In the genomic region with DNA sequence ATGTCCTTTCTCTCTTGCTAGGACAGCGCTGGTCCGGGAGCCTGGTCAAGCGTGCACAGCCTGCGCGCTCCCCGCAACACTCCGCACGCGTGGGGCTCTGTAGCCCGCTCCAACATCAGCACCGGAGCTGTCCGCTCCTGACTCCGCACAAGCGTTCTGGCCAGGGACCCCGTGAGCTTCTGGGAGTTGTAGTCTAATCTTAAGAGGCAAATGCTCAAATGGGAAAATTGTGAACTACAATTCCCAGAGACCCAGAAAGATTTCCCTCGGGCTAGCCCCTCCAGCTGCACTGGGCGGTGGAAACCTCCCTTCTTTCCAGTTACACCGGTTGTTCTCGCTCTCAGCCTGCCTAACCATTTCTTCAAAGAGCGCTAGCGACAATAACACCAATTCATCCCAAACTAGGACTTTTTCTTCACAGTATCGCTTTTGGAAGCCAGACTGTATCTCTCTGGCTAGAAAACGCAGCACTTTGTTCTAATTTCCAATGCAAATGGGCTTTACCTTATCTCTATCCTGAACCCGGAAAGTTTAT, we compare ENCODE assay signal across 8 mouse cellular contexts. TPM values are rescaled to one million over a fixed set of nuclear protein-coding genes. Genes with fewer than 3 reads are reported as not detected.
DNase-seq lines count a peak whose midpoint lies in the region; ATAC-seq and TF ChIP-seq lines count a peak whose summit lies in the region.

No protein-coding gene starts in this region.

- under 1% methylated on average over 23 of the region's 24 CpGs for WGBS in hindbrain, embryonic 11.5 days
- WGBS in lung, embryonic 14.5 days, result under 1% methylated on average over 24 of the region's 24 CpGs

- ATAC-seq in hindbrain, embryonic 11.5 days (ENCODE audit: low FRiP score), result peak; percentile 98
- peak; percentile 97 for ATAC-seq in lung, embryonic 14.5 days (ENCODE audit: insufficient read depth)

- DNase-seq in Muller cell, postnatal 12 days (ENCODE audit: inconsistent ontology term), result peak; percentile 89
- DNase-seq in cerebellum, adult 8-10 months, result peak; percentile 84
- DNase-seq in forelimb bud, embryonic 11.5 days (ENCODE audit: low read depth, low spot score), result peak; percentile 92
- DNase-seq in hindbrain, embryonic 11.5 days (ENCODE audit: low spot score), result peak; percentile 86
- DNase-seq in layer of hippocampus, adult 9-11 months, result peak; percentile 89
- DNase-seq in lung, embryonic 14.5 days, result peak; percentile 94
- DNase-seq in ovary, postnatal 14 days (ENCODE audit: low spot score), result peak; percentile 33
- DNase-seq in thymus, adult 18-20 months, result no peak

- H3K4me3 ChIP-seq in hindbrain, embryonic 11.5 days (ENCODE audit: low read depth, low read length), result peak overlapping the region; percentile 56
- peak overlapping the region; percentile 38 for H3K4me3 ChIP-seq in lung, embryonic 14.5 days (ENCODE audit: low read depth, low read length)

- no peaks in the 10 kb centered on the region for H3K36me3 ChIP-seq in hindbrain, embryonic 11.5 days (ENCODE audit: control insufficient read depth, insufficient read depth, low read length)
- H3K36me3 ChIP-seq in lung, embryonic 14.5 days (ENCODE audit: insufficient read depth), result no peaks in the 10 kb centered on the region

- H3K9me3 ChIP-seq in hindbrain, embryonic 11.5 days (ENCODE audit: control insufficient read depth, low read length), result no peaks in the 10 kb centered on the region
- no peaks in the 10 kb centered on the region; the same call in 1 of the 2 replicates for H3K9me3 ChIP-seq in lung, embryonic 14.5 days (ENCODE audit: low read depth, low read length)

- no peak for TF ChIP-seq CTCF in lung, embryonic 14.5 days (IDR thresholded peaks at IDR 0.05; ENCODE audit: low read depth)

- peak overlapping the region; percentile 68 for H3K4me2 ChIP-seq in hindbrain, embryonic 11.5 days (replicated peaks; ENCODE audit: low read depth, low read length)
- H3K4me2 ChIP-seq in lung, embryonic 14.5 days, result peak overlapping the region; percentile 76

- peak overlapping the region; percentile 79 for H3K27ac ChIP-seq in hindbrain, embryonic 11.5 days (ENCODE audit: low read depth, low read length)
- peak overlapping the region; percentile 2; the same call in 1 of the 2 replicates for H3K27ac ChIP-seq in lung, embryonic 14.5 days (ENCODE audit: low read depth)

- H3K4me1 ChIP-seq in hindbrain, embryonic 11.5 days (replicated peaks; ENCODE audit: control insufficient read depth, insufficient read depth, low read length), result no peaks in the 10 kb centered on the region
- H3K4me1 ChIP-seq in lung, embryonic 14.5 days (ENCODE audit: insufficient read depth), result 0 out of 2 replicates have a peak, but pooled peaks cover 4% of the 10 kb centered on the region

- no peaks in the 10 kb centered on the region for H3K27me3 ChIP-seq in hindbrain, embryonic 11.5 days (ENCODE audit: control insufficient read depth, insufficient read depth, low read length)
- H3K27me3 ChIP-seq in lung, embryonic 14.5 days (ENCODE audit: insufficient read depth, low read length), result no peaks in the 10 kb centered on the region

- H3K9ac ChIP-seq in hindbrain, embryonic 11.5 days (ENCODE audit: low read depth, low read length), result peak overlapping the region; percentile 68
- H3K9ac ChIP-seq in lung, embryonic 14.5 days, result no peak overlapping the region

RNA-seq across cellular contexts. Expression of gene Rab3c, which starts 0.7 kb away (rescaled TPM):
- polyA plus RNA-seq in hindbrain, embryonic 11.5 days (2014; fragmentation: Nextera tagmentation; extraction: Ambion mirVana), result 49.1 and 60.1 TPM in 2 replicates
- polyA plus RNA-seq in lung, embryonic 14.5 days (2014; fragmentation: Nextera tagmentation; extraction: Ambion mirVana), result 1.7 TPM in 2 replicates

Comparison
In these comparisons a context has a peak if more than half of its experiments do, and no peak if none do; other contexts are left out.
1. DNase-seq: peak in Muller cell, postnatal 12 days (single experiment), cerebellum, adult 8-10 months (single experiment), forelimb bud, embryonic 11.5 days (single experiment), hindbrain, embryonic 11.5 days (single experiment), layer of hippocampus, adult 9-11 months (single experiment), lung, embryonic 14.5 days (single experiment) and ovary, postnatal 14 days (single experiment); none in thymus, adult 18-20 months (0 of 2).
2. RNA of gene Rab3c, which starts 0.7 kb away (polyA plus RNA-seq): 49.1 to 60.1 TPM in hindbrain, embryonic 11.5 days; 1.7 TPM in lung, embryonic 14.5 days; every median in the first group is over 10 times any median in the second.